In genomic region chr13:10359516-10360198, GRCm38 (mm10) we compare ENCODE assay signal across 8 mouse cellular contexts. TPM values are rescaled to one million over a fixed set of nuclear protein-coding genes. Genes with fewer than 3 reads are reported as not detected.
DNase-seq lines count a peak whose midpoint lies in the region; ATAC-seq and TF ChIP-seq lines count a peak whose summit lies in the region.

No protein-coding gene starts in this region.

- peak overlapping the region; percentile 43 for H3K9ac ChIP-seq in forebrain, embryonic 11.5 days (ENCODE audit: low read length)
- H3K9ac ChIP-seq in stomach, postnatal 0 days (ENCODE audit: low read length): peak overlapping the region; percentile 63

- H3K4me1 ChIP-seq in forebrain, embryonic 11.5 days (replicated peaks; ENCODE audit: control insufficient read depth, insufficient read depth, low read length): peaks cover 2% of the 10 kb centered on the region; the same call in 1 of the 2 replicates
- no peaks in the 10 kb centered on the region; the same call in 1 of the 2 replicates for H3K4me1 ChIP-seq in stomach, postnatal 0 days (replicated peaks; ENCODE audit: control insufficient read depth, insufficient read depth)

- H3K36me3 ChIP-seq in forebrain, embryonic 11.5 days (ENCODE audit: control insufficient read depth, insufficient read depth, low read length): no peaks in the 10 kb centered on the region
- H3K36me3 ChIP-seq in stomach, postnatal 0 days (ENCODE audit: control insufficient read depth, insufficient read depth, low read length): no peaks in the 10 kb centered on the region

- peaks cover 25% of the 10 kb centered on the region for H3K27me3 ChIP-seq in forebrain, embryonic 11.5 days (ENCODE audit: control insufficient read depth, insufficient read depth, low read length)
- H3K27me3 ChIP-seq in stomach, postnatal 0 days (ENCODE audit: control insufficient read depth, insufficient read depth, low read length): no peaks in the 10 kb centered on the region

- peak overlapping the region; percentile 96 for H3K4me2 ChIP-seq in forebrain, embryonic 11.5 days (ENCODE audit: low read depth, low read length, severe bottlenecking)
- peak overlapping the region; percentile 79 for H3K4me2 ChIP-seq in stomach, postnatal 0 days (replicated peaks; ENCODE audit: low read depth)

- WGBS in forebrain, embryonic 11.5 days: 1% methylated on average over 26 of the region's 26 CpGs
- 2% methylated on average over 26 of the region's 26 CpGs for WGBS in stomach, postnatal 0 days

- no peaks in the 10 kb centered on the region for H3K9me3 ChIP-seq in forebrain, embryonic 11.5 days (ENCODE audit: control insufficient read depth, low read length)
- no peaks in the 10 kb centered on the region for H3K9me3 ChIP-seq in stomach, postnatal 0 days (ENCODE audit: control insufficient read depth, low read length)

- TF ChIP-seq CTCF in stomach, postnatal 0 days (IDR thresholded peaks at IDR 0.05; ENCODE audit: low read depth): no peak

- peak overlapping the region; percentile 50 for H3K4me3 ChIP-seq in forebrain, embryonic 11.5 days (ENCODE audit: low read depth, low read length)
- peak overlapping the region; percentile 57 for H3K4me3 ChIP-seq in stomach, postnatal 0 days (ENCODE audit: low read depth, low read length)

- no peak for TF ChIP-seq EP300 in stomach, postnatal 0 days (optimal IDR thresholded peaks at IDR 0.05)

- no peak for ATAC-seq in forebrain, embryonic 11.5 days (replicated peaks; ENCODE audit: low FRiP score)
- ATAC-seq in stomach, postnatal 0 days (ENCODE audit: low FRiP score, low TSS enrichment): peak; percentile 27; the same call in 1 of the 2 replicates

- no peak overlapping the region for H3K27ac ChIP-seq in forebrain, embryonic 11.5 days (ENCODE audit: low read depth, low read length)
- peak overlapping the region; percentile 78 for H3K27ac ChIP-seq in stomach, postnatal 0 days (replicated peaks)

- DNase-seq in cerebellum, postnatal 36 days: peak; percentile 8 to 11
- no peak for DNase-seq in cerebellum, adult 11 months
- DNase-seq in ES-CJ7 (ENCODE audit: low read depth, low spot score): peak; percentile 4
- peak; percentile 60 for DNase-seq in forebrain, embryonic 11.5 days (ENCODE audit: low spot score)
- peak; percentile 6 for DNase-seq in kidney, adult 9 months
- DNase-seq in lung, postnatal 14 days: peak; percentile 3
- DNase-seq in stomach, postnatal 0 days (ENCODE audit: low spot score): no peak
- DNase-seq in ovary, postnatal 14 days (ENCODE audit: low spot score): no peak

RNA-seq across cellular contexts. Expression of gene Chrm3, which starts 1.0 kb away (rescaled TPM):
- 0.13 and 0.32 TPM in 2 replicates for polyA plus RNA-seq in forebrain, embryonic 11.5 days (2014; fragmentation: Nextera tagmentation; extraction: Ambion mirVana)
- 1.1 and 1.6 TPM in 2 replicates for polyA plus RNA-seq in stomach, postnatal 0 days (2015; fragmentation: Nextera tagmentation; extraction: Ambion mirVana)

Comparison
In these comparisons a context has a peak if more than half of its experiments do, and no peak if none do; other contexts are left out.
1. DNase-seq: peak in cerebellum, postnatal 36 days (2 of 2), ES-CJ7 (single experiment), forebrain, embryonic 11.5 days (single experiment), kidney, adult 9 months (single experiment) and lung, postnatal 14 days (single experiment); none in cerebellum, adult 11 months (single experiment), stomach, postnatal 0 days (single experiment) and ovary, postnatal 14 days (single experiment).